Mouse (Mus musculus): ENCODE data around the gene Mien1. TPM values are rescaled to one million over a fixed set of nuclear protein-coding genes. Genes with fewer than 3 reads are reported as not detected.

Mien1 gene
- polyA plus RNA-seq, 1 experiment from 2014 or later = 93.8 TPM

- Histone ChIP-seq H3K9ac (peak overlapping the region; percentile 54; the same call in 1 of the 2 replicates), H3K27me3 (replicated peaks) (peaks cover 41% of the 10 kb centered on the region), H3K4me2 (peak overlapping the region; percentile 65), H3K4me1 (peaks cover 26% of the 10 kb centered on the region), H3K27ac (replicated peaks) (0 out of 2 replicates have a peak overlapping the region, but pooled peaks have one; percentile 6), H3K9me3 (0 out of 2 replicates have a peak, but pooled peaks cover 3% of the 10 kb centered on the region), H3K36me3 (no peaks in the 10 kb centered on the region), H3K4me3 (peak overlapping the region; percentile 38)
- WGBS = 4% methylated on average over 33 of the region's 33 CpGs
- peak; percentile 28; the same call in 1 of the 2 replicates for ATAC-seq (ENCODE audit: extremely low read depth, insufficient number of reproducible peaks, low FRiP score, low TSS enrichment)
Observed at GRCm38 (mm10) chr11:98446562-98447474, 8.0 kb upstream of the Mien1 start.

- Histone ChIP-seq H3K9me3 (0 out of 2 replicates have a peak, but pooled peaks cover 3% of the 10 kb centered on the region), H3K4me2 (peak within 1 kb of the TSS; percentile 65), H3K36me3 (no peaks in the 10 kb centered on the region), H3K27me3 (replicated peaks) (peaks cover 41% of the 10 kb centered on the region), H3K4me3 (peak within 1 kb of the TSS; percentile 38), H3K9ac (peak within 1 kb of the TSS; percentile 54; the same call in 1 of the 2 replicates), H3K27ac (replicated peaks) (0 out of 2 replicates have a peak within 1 kb of the TSS, but pooled peaks have one; percentile 6), H3K4me1 (peaks cover 26% of the 10 kb centered on the region)
- WGBS = 27% methylated on average over 5 of the region's 5 CpGs
- no peak for ATAC-seq (ENCODE audit: extremely low read depth, insufficient number of reproducible peaks, low FRiP score, low TSS enrichment)
Observed at GRCm38 (mm10) chr11:98446213-98446561, 7.4 kb upstream of the Mien1 start, which contains the start of gene Grb7. TSS of gene Grb7 (plus strand) at chr11:98446394.

DNA sequence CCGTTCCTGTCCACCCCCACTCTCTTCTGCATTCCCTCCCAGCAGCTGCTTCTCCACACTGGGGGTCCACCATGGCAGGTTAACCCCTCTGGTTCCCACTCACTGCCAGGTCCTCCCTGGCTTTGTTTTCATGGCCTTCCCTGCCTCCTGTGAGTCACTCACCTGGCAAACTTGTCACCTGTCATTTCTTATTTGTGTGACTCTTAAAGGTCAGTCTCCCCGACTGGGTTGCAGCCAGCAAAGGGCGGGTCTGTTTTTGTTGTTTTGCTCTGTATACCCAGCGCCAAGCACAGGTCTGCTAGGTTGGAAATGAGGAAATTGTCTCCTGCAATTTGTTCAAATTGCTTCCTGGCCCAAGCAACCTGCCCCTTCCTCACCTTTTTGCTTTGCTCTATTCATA, 6.9 kb upstream of the Mien1 start:
- H3K4me1 ChIP-seq = peaks cover 26% of the 10 kb centered on the region

GRCm38 (mm10) chr11:98445238-98445637, 6.4 kb upstream of the Mien1 start:
- Histone ChIP-seq H3K9ac (no peak overlapping the region), H3K27me3 (replicated peaks) (peaks cover 41% of the 10 kb centered on the region), H3K36me3 (no peaks in the 10 kb centered on the region), H3K9me3 (0 out of 2 replicates have a peak, but pooled peaks cover 3% of the 10 kb centered on the region), H3K4me1 (peaks cover 26% of the 10 kb centered on the region), H3K4me2 (no peak overlapping the region), H3K4me3 (no peak overlapping the region), H3K27ac (replicated peaks) (no peak overlapping the region)
- no peak for ATAC-seq (ENCODE audit: extremely low read depth, insufficient number of reproducible peaks, low FRiP score, low TSS enrichment)
- WGBS = 33% methylated on average over 1 of the region's 1 CpGs

More for the DNA sequence above, 6.9 kb upstream of the Mien1 start:
- Histone ChIP-seq H3K9me3 (0 out of 2 replicates have a peak, but pooled peaks cover 3% of the 10 kb centered on the region), H3K27me3 (replicated peaks) (peaks cover 41% of the 10 kb centered on the region), H3K9ac (no peak overlapping the region), H3K4me3 (no peak overlapping the region), H3K4me2 (no peak overlapping the region), H3K36me3 (no peaks in the 10 kb centered on the region), H3K27ac (replicated peaks) (no peak overlapping the region)
- WGBS = 61% methylated on average over 4 of the region's 4 CpGs
- ATAC-seq (ENCODE audit: extremely low read depth, insufficient number of reproducible peaks, low FRiP score, low TSS enrichment) = no peak

DNA sequence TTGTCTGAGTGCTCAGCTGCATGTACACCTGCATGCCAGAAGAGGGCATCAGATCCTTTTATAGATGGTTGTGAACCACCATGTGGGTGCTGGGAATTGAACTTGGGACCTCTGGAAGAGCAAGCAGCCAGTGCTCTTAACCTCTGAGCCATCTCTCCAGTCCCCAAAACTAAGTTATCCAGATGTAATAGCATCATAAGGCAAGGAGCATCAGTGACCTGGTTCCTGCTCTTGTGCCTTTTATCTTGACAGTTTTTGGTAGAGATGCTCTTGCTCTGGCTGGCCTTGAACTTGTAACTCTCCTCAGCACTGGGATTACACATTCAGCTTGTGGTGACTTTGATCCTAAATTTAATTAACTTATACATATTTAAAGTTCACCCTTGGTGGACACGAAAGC, 4.9 kb upstream of the Mien1 start:
- H3K27me3 ChIP-seq (replicated peaks) = peaks cover 29% of the 10 kb centered on the region
- H3K4me2 ChIP-seq = no peak overlapping the region
- no peaks in the 10 kb centered on the region for H3K36me3 ChIP-seq
- no peak for ATAC-seq (ENCODE audit: extremely low read depth, insufficient number of reproducible peaks, low FRiP score, low TSS enrichment)
- H3K4me1 ChIP-seq = peaks cover 32% of the 10 kb centered on the region
- no peak overlapping the region for H3K4me3 ChIP-seq
- no peak overlapping the region for H3K27ac ChIP-seq (replicated peaks)
- WGBS = 91% methylated on average over 1 of the region's 1 CpGs
- H3K9ac ChIP-seq = no peak overlapping the region
- H3K9me3 ChIP-seq = 0 out of 2 replicates have a peak, but pooled peaks cover 3% of the 10 kb centered on the region

DNA sequence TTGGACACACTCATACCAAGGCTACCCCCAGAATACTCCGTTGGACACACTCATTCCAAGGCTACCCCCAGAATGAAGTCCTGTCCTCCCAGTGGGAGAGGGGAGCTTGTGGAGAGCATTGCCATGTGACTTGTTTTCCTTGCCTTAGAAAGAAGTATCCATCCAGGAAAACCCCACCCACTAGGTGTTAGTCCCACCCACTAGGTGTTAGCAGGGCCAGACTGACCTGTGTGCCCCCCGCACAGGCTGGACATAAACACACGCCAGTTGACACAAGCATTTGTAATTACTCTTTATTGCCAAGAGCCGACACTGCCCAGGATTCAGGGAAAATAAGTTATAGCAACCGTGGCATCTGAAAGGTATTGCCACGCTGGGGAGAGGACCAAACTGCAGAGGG, 1.4 kb downstream of the Mien1 start:
- Histone ChIP-seq H3K36me3 (peaks cover 52% of the 10 kb centered on the region), H3K4me3 (no peak overlapping the region), H3K9ac (0 out of 2 replicates have a peak overlapping the region, but pooled peaks have one; percentile 85), H3K27me3 (replicated peaks) (no peaks in the 10 kb centered on the region), H3K9me3 (no peaks in the 10 kb centered on the region), H3K4me1 (peaks cover 17% of the 10 kb centered on the region), H3K27ac (replicated peaks) (peak overlapping the region; percentile 71; the same call in 1 of the 2 replicates), H3K4me2 (peak overlapping the region; percentile 93; the same call in 1 of the 2 replicates)
- 77% methylated on average over 6 of the region's 6 CpGs for WGBS
- ATAC-seq (ENCODE audit: extremely low read depth, insufficient number of reproducible peaks, low FRiP score, low TSS enrichment) = no peak

DNA sequence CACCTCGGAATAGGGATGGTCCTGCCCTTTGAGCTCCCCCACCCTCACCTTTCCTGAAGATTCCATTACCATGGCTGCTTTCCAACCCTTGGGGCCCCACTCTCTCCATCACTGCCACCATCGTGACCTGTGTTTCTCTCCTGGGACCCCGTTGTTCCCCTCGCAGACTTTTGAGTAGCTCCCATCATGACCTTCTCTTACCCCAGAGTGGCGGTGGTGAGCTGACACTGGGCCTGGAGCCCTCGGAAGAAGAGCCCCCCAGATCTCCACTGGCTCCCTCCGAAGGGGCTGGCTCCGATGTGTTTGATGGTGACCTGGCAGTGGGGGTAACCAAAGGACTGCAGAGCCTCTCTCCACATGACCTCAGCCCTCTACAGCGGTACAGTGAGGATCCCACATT, 3.1 kb downstream of the Mien1 start:
- H3K27me3 ChIP-seq (replicated peaks) = no peaks in the 10 kb centered on the region
- H3K4me2 ChIP-seq = no peak overlapping the region
- WGBS = 83% methylated on average over 9 of the region's 9 CpGs
- peaks cover 17% of the 10 kb centered on the region for H3K4me1 ChIP-seq
- H3K27ac ChIP-seq (replicated peaks) = no peak overlapping the region
- no peak overlapping the region for H3K9ac ChIP-seq
- H3K9me3 ChIP-seq = no peaks in the 10 kb centered on the region
- H3K36me3 ChIP-seq = peaks cover 69% of the 10 kb centered on the region
- no peak for ATAC-seq (ENCODE audit: extremely low read depth, insufficient number of reproducible peaks, low FRiP score, low TSS enrichment)
- no peak overlapping the region for H3K4me3 ChIP-seq

DNA sequence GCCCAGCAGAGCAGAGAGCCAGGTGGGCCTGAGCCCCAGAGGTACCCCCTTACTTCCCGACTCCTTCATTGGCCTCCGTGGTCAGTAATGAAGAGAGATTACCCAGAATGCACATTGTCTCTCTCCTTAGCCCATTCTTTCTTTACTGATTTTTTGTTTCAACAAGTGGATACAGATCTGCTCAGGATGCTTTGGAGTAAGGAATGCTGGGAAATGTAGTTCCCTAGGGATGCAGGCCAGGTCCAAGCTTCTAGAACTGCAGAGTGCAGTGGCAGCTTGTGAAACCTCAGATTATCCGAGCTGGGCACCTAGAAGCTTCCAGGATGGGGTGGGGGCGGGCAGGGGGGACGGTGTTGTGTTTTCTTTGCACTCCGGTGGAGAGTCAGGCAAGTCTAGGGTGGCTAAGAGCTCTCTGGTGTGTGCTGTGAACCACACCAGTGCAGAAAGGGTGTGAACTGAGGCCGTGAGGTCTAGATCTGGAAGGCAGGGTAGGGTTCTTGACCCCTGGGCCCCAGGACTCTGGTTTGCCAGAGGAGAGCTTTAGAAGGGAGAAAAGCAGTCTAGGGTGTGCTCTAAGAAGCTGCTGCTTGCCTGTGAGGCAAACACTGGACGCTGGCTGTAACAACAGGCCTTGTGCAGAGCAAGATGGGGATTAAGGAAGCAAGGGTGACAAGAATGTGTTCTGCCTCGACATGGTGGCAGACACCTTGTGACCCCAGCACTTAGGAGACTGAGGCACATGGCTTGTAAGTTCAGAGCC, 6.9 kb downstream of the Mien1 start:
- no peak for ATAC-seq (ENCODE audit: extremely low read depth, insufficient number of reproducible peaks, low FRiP score, low TSS enrichment)
- Histone ChIP-seq H3K27ac (replicated peaks) (no peak overlapping the region), H3K4me3 (no peak overlapping the region), H3K4me1 (no peaks in the 10 kb centered on the region), H3K9me3 (no peaks in the 10 kb centered on the region), H3K27me3 (replicated peaks) (no peaks in the 10 kb centered on the region), H3K36me3 (peaks cover 100% of the 10 kb centered on the region), H3K9ac (no peak overlapping the region), H3K4me2 (no peak overlapping the region)
- 69% methylated on average over 9 of the region's 9 CpGs for WGBS

GRCm38 (mm10) chr11:98428436-98428835, 10.4 kb downstream of the Mien1 start:
- Histone ChIP-seq H3K27ac (replicated peaks) (no peak overlapping the region), H3K4me1 (no peaks in the 10 kb centered on the region), H3K9ac (no peak overlapping the region), H3K9me3 (no peaks in the 10 kb centered on the region), H3K4me3 (no peak overlapping the region), H3K4me2 (no peak overlapping the region), H3K27me3 (replicated peaks) (no peaks in the 10 kb centered on the region), H3K36me3 (peaks cover 100% of the 10 kb centered on the region)
- ATAC-seq (ENCODE audit: extremely low read depth, insufficient number of reproducible peaks, low FRiP score, low TSS enrichment) = no peak
- WGBS = 78% methylated on average over 5 of the region's 5 CpGs

- peaks cover 100% of the 10 kb centered on the region for H3K36me3 ChIP-seq
- H3K27ac ChIP-seq (replicated peaks) = no peak overlapping the region
- no peak overlapping the region for H3K4me2 ChIP-seq
- ATAC-seq (ENCODE audit: extremely low read depth, insufficient number of reproducible peaks, low FRiP score, low TSS enrichment) = no peak
- H3K27me3 ChIP-seq (replicated peaks) = no peaks in the 10 kb centered on the region
- H3K4me3 ChIP-seq = no peak overlapping the region
- H3K9ac ChIP-seq = no peak overlapping the region
- no peaks in the 10 kb centered on the region for H3K4me1 ChIP-seq
- 87% methylated on average over 7 of the region's 7 CpGs for WGBS
- no peaks in the 10 kb centered on the region for H3K9me3 ChIP-seq
Observed at GRCm38 (mm10) chr11:98426592-98426991, 12.2 kb downstream of the Mien1 start.

DNA sequence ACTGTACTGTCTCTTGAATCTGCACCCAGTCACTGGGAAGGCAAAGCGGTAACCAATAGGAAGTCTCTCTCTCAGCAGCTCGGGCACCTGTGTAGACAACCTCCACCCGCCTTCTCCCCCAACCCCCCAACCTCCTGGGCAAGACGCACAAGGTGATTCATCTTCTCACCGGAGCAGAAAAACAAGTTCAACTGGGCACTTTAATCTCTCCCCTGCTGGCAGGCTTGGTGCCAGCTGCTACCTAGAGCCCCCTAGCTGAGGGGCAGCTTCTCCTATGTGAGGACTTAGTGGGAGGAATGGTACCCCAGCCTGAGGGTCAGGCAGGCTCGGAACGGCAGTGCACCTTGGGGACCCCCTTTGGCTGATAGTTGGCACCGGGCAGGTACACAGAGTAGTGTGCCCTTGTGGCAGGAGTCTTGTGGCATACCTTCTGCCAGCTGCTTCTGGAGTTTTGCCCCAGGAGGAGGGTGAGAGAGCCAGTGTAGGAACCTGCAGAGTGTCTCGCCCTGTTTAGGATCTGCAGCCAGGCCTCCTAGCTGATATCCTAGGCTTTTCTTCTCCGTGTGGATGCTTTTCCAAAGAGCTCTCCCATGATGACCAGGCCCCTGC, 19.7 kb downstream of the Mien1 start:
- Histone ChIP-seq H3K9me3 (no peaks in the 10 kb centered on the region), H3K27me3 (replicated peaks) (no peaks in the 10 kb centered on the region), H3K4me2 (no peak overlapping the region), H3K36me3 (peaks cover 67% of the 10 kb centered on the region), H3K27ac (replicated peaks) (peak overlapping the region; percentile 25), H3K9ac (peak overlapping the region; percentile 9), H3K4me1 (peaks cover 61% of the 10 kb centered on the region), H3K4me3 (no peak overlapping the region)
- no peak for ATAC-seq (ENCODE audit: extremely low read depth, insufficient number of reproducible peaks, low FRiP score, low TSS enrichment)
- 76% methylated on average over 10 of the region's 10 CpGs for WGBS
